8 mouse cellular contexts compared by ENCODE assay signal in the genomic region with DNA sequence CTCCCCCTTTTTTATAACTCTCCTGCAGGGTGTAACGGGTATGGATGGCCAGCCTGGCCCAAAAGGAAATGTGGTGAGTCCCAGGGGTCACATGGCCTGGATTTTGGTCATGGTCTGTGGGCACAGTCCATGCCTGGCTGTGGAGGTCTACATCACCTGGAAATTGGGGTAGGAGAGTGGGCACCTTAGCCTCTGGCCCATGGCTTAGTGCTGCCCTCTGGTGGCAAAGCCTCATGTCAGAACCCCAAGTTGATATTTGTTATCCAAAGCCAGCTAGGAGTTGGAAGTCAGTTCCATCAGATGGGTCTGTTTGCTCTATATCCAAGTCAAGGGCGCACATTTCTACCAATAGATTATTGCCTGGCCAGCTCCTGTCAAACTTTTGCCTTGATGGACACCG.
DNase-seq lines count a peak whose midpoint lies in the region; ATAC-seq and TF ChIP-seq lines count a peak whose summit lies in the region.

No protein-coding gene starts in this region.

- ATAC-seq in kidney, embryonic 15.5 days (replicated peaks; ENCODE audit: low FRiP score), result no peak; the same call in 1 of the 2 replicates
- ATAC-seq in hindbrain, postnatal 0 days, result no peak

- H3K36me3 ChIP-seq in kidney, embryonic 15.5 days, result peaks cover 46% of the 10 kb centered on the region
- no peaks in the 10 kb centered on the region for H3K36me3 ChIP-seq in hindbrain, postnatal 0 days (ENCODE audit: insufficient read depth, low read length)
- no peaks in the 10 kb centered on the region for H3K36me3 ChIP-seq in liver, adult 2 months (ENCODE audit: control insufficient read depth, insufficient read depth, low read length)

- no peaks in the 10 kb centered on the region for H3K27me3 ChIP-seq in kidney, embryonic 15.5 days
- H3K27me3 ChIP-seq in hindbrain, postnatal 0 days (ENCODE audit: insufficient read depth, low read length), result no peaks in the 10 kb centered on the region
- H3K27me3 ChIP-seq in liver, adult 2 months (ENCODE audit: control insufficient read depth, insufficient read depth, low read length), result no peaks in the 10 kb centered on the region

- no peak overlapping the region for H3K4me2 ChIP-seq in kidney, embryonic 15.5 days
- H3K4me2 ChIP-seq in hindbrain, postnatal 0 days (ENCODE audit: low read depth, low read length), result no peak overlapping the region

- no peak overlapping the region for H3K9ac ChIP-seq in kidney, embryonic 15.5 days
- H3K9ac ChIP-seq in hindbrain, postnatal 0 days (replicated peaks; ENCODE audit: low read length), result no peak overlapping the region
- no peak overlapping the region for H3K9ac ChIP-seq in liver, adult 2 months (ENCODE audit: low read depth, low read length)

- peak; percentile 18 for DNase-seq in kidney, adult 11 months
- DNase-seq in adrenal gland, adult 2 months, result peak; percentile 59
- DNase-seq in embryo, embryonic 9.5 days (ENCODE audit: extremely low spot score), result peak; percentile 39
- peak; percentile 75 for DNase-seq in hindbrain, postnatal 0 days (ENCODE audit: low spot score)
- peak; percentile 13 for DNase-seq in liver, adult 2 months (ENCODE audit: extremely low read depth, low read depth, low spot score)
- peak; percentile 64 for DNase-seq in retina, postnatal 1 day
- DNase-seq in urinary bladder, postnatal 4 days (ENCODE audit: low spot score in 2 of 2), result peak; percentile 32 to 73

- 53% methylated on average over 3 of the region's 3 CpGs for WGBS in kidney, embryonic 15.5 days
- WGBS in hindbrain, postnatal 0 days, result 60% methylated on average over 3 of the region's 3 CpGs
- WGBS in liver, adult 2 months, result 48% methylated on average over 3 of the region's 3 CpGs

- no peaks in the 10 kb centered on the region for H3K4me1 ChIP-seq in kidney, embryonic 15.5 days
- H3K4me1 ChIP-seq in hindbrain, postnatal 0 days (ENCODE audit: insufficient read depth, low read length), result no peaks in the 10 kb centered on the region
- no peaks in the 10 kb centered on the region for H3K4me1 ChIP-seq in liver, adult 2 months (ENCODE audit: control insufficient read depth, insufficient read depth, low read length)

- TF ChIP-seq POLR2A in liver, adult 2 months (IDR thresholded peaks at IDR 0.05; ENCODE audit: extremely low read depth, insufficient read depth, low read length), result no peak

- H3K27ac ChIP-seq in kidney, embryonic 15.5 days, result no peak overlapping the region
- no peak overlapping the region for H3K27ac ChIP-seq in hindbrain, postnatal 0 days
- no peak overlapping the region for H3K27ac ChIP-seq in liver, adult 2 months (replicated peaks; ENCODE audit: insufficient read depth, low read depth, low read length)

- no peak overlapping the region for H3K4me3 ChIP-seq in kidney, embryonic 15.5 days (replicated peaks)
- H3K4me3 ChIP-seq in hindbrain, postnatal 0 days (ENCODE audit: low read length), result no peak overlapping the region
- H3K4me3 ChIP-seq in liver, adult 2 months (ENCODE audit: insufficient read depth, low read depth, low read length), result no peak overlapping the region

- H3K9me3 ChIP-seq in kidney, embryonic 15.5 days (replicated peaks), result no peaks in the 10 kb centered on the region
- H3K9me3 ChIP-seq in hindbrain, postnatal 0 days (ENCODE audit: low read length), result no peaks in the 10 kb centered on the region

- H3K79me2 ChIP-seq in liver, adult 2 months (ENCODE audit: control insufficient read depth, insufficient read depth, low read length), result no peaks in the 10 kb centered on the region

- TF ChIP-seq CTCF in hindbrain, postnatal 0 days (IDR thresholded peaks at IDR 0.05; ENCODE audit: low read depth), result peak; percentile 88
- TF ChIP-seq CTCF in liver, adult 2 months (IDR thresholded peaks at IDR 0.05; ENCODE audit: low read depth, low read length), result peak; percentile 83

Comparison
In these comparisons a context has a peak if more than half of its experiments do, and no peak if none do; other contexts are left out.
1. DNase-seq: peak in every context shown above with its lines; median percentile 75 in hindbrain, postnatal 0 days; 64 in retina, postnatal 1 day; 59 in adrenal gland, adult 2 months; 52 in urinary bladder, postnatal 4 days; 39 in embryo, embryonic 9.5 days; 18 in kidney, adult 11 months; 13 in liver, adult 2 months.